Mouse (Mus musculus): ENCODE measurements around the gene Hadh. TPM values are rescaled to one million over a fixed set of nuclear protein-coding genes. Genes with fewer than 3 reads are reported as not detected.

The Hadh gene
- polyA plus RNA-seq, 1 experiment from 2014 or later = 198 TPM

GRCm38 (mm10) chr3:131258921-131259320 is 13.0 kb downstream of the Hadh start:
- WGBS = 71% methylated on average over 3 of the region's 3 CpGs
- ATAC-seq (ENCODE audit: insufficient number of reproducible peaks, insufficient read depth, low FRiP score, low read depth) = no peak

GRCm38 (mm10) chr3:131255399-131255981 is 16.4 kb downstream of the Hadh start:
- H3K9me3 ChIP-seq (ENCODE audit: control insufficient read depth, low read length) = 0 out of 2 replicates have a peak, but pooled peaks cover 4% of the 10 kb centered on the region
- H3K36me3 ChIP-seq (ENCODE audit: control insufficient read depth, insufficient read depth, low read length) = 0 out of 2 replicates have a peak, but pooled peaks cover 3% of the 10 kb centered on the region
- peaks cover 22 to 41% of the 10 kb centered on the region in 2 experiments for H3K4me1 ChIP-seq (ENCODE audit: control insufficient read depth in 2 of 2, insufficient read depth in 2 of 2, low read length in 2 of 2)
- H3K27me3 ChIP-seq (ENCODE audit: control insufficient read depth, insufficient read depth, low read length) = no peaks in the 10 kb centered on the region
- no peak overlapping the region for H3K27ac ChIP-seq (replicated peaks in 1 of 2; ENCODE audit: control insufficient read depth in 1 of 2, insufficient read depth in 1 of 2, low read depth in 2 of 2, low read length in 2 of 2)
- 60% methylated on average over 3 of the region's 3 CpGs for WGBS
- no peak overlapping the region for H3K4me3 ChIP-seq (ENCODE audit: control insufficient read depth in 1 of 2, insufficient read depth in 1 of 2, low read depth in 1 of 2, low read length in 2 of 2)
- no peak overlapping the region for H3K9ac ChIP-seq (ENCODE audit: low read length)
- no peak for ATAC-seq (ENCODE audit: insufficient number of reproducible peaks, insufficient read depth, low FRiP score, low read depth)
- no peak overlapping the region for H3K4me2 ChIP-seq (ENCODE audit: low read length)

More at GRCm38 (mm10) chr3:131258921-131259320, 13.0 kb downstream of the Hadh start:
- H3K4me1 ChIP-seq (ENCODE audit: control insufficient read depth in 2 of 2, insufficient read depth in 2 of 2, low read length in 2 of 2) = peaks cover 0 to 16% of the 10 kb centered on the region in 2 experiments; a peak in 3 of 4 replicates
- no peak overlapping the region for H3K4me3 ChIP-seq (ENCODE audit: control insufficient read depth in 1 of 2, insufficient read depth in 1 of 2, low read depth in 1 of 2, low read length in 2 of 2)
- H3K36me3 ChIP-seq (ENCODE audit: control insufficient read depth, insufficient read depth, low read length) = peaks cover 16% of the 10 kb centered on the region
- H3K27ac ChIP-seq (replicated peaks in 1 of 2; ENCODE audit: control insufficient read depth in 1 of 2, insufficient read depth in 1 of 2, low read depth in 2 of 2, low read length in 2 of 2) = no peak overlapping the region
- peaks cover 7% of the 10 kb centered on the region for H3K9me3 ChIP-seq (ENCODE audit: control insufficient read depth, low read length)
- H3K9ac ChIP-seq (ENCODE audit: low read length) = no peak overlapping the region
- no peaks in the 10 kb centered on the region for H3K27me3 ChIP-seq (ENCODE audit: control insufficient read depth, insufficient read depth, low read length)
- H3K4me2 ChIP-seq (ENCODE audit: low read length) = no peak overlapping the region

- Histone ChIP-seq H3K4me3 (ENCODE audit: control insufficient read depth in 1 of 2, insufficient read depth in 1 of 2, low read depth in 1 of 2, low read length in 2 of 2) (no peak overlapping the region), H3K36me3 (ENCODE audit: control insufficient read depth, insufficient read depth, low read length) (0 out of 2 replicates have a peak, but pooled peaks cover 3% of the 10 kb centered on the region), H3K4me1 (ENCODE audit: control insufficient read depth in 2 of 2, insufficient read depth in 2 of 2, low read length in 2 of 2) (peaks cover 24 to 42% of the 10 kb centered on the region in 2 experiments), H3K9ac (ENCODE audit: low read length) (no peak overlapping the region), H3K27me3 (ENCODE audit: control insufficient read depth, insufficient read depth, low read length) (no peaks in the 10 kb centered on the region), H3K9me3 (ENCODE audit: control insufficient read depth, low read length) (0 out of 2 replicates have a peak, but pooled peaks cover 4% of the 10 kb centered on the region), H3K4me2 (ENCODE audit: low read length) (no peak overlapping the region), H3K27ac (replicated peaks in 1 of 2; ENCODE audit: control insufficient read depth in 1 of 2, insufficient read depth in 1 of 2, low read depth in 2 of 2, low read length in 2 of 2) (no peak overlapping the region)
- no peak for ATAC-seq (ENCODE audit: insufficient number of reproducible peaks, insufficient read depth, low FRiP score, low read depth)
- 95% methylated on average over 4 of the region's 4 CpGs for WGBS
Measured at GRCm38 (mm10) chr3:131254991-131255390, 16.9 kb downstream of the Hadh start.

GRCm38 (mm10) chr3:131251601-131252000 is 20.3 kb downstream of the Hadh start:
- 0 out of 2 replicates have a peak, but pooled peaks have one; percentile 24 for ATAC-seq (ENCODE audit: insufficient number of reproducible peaks, insufficient read depth, low FRiP score, low read depth)
- 40% methylated on average over 7 of the region's 7 CpGs for WGBS

DNA sequence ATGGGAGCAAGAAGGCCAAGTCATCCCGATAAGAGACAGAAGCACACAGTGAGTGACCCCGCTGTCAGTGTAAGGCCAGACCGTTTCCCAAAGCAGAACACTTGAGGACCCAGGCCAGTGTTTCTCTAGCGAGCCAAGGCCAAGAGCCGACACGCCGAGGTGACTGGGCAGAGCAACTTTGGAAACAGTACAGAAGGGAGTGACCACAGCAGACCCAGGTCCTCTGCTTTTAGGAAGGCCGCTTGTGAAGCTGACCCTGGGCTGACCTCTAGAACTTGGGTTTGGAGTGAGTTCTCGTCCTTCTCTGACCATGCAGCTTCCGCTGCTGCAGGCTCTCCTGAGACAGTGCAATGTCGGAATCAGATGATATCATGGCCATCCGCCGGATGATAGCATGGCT is 20.9 kb downstream of the Hadh start:
- ATAC-seq (ENCODE audit: insufficient number of reproducible peaks, insufficient read depth, low FRiP score, low read depth) = no peak
- H3K36me3 ChIP-seq (ENCODE audit: control insufficient read depth, insufficient read depth, low read length) = peaks cover 40% of the 10 kb centered on the region
- H3K9me3 ChIP-seq (ENCODE audit: control insufficient read depth, low read length) = 0 out of 2 replicates have a peak, but pooled peaks cover 4% of the 10 kb centered on the region
- H3K27me3 ChIP-seq (ENCODE audit: control insufficient read depth, insufficient read depth, low read length) = no peaks in the 10 kb centered on the region
- WGBS = 56% methylated on average over 13 of the region's 13 CpGs
- H3K4me3 ChIP-seq (ENCODE audit: control insufficient read depth in 1 of 2, insufficient read depth in 1 of 2, low read depth in 1 of 2, low read length in 2 of 2) = no peak overlapping the region
- peaks cover 28 to 40% of the 10 kb centered on the region in 2 experiments for H3K4me1 ChIP-seq (ENCODE audit: control insufficient read depth in 2 of 2, insufficient read depth in 2 of 2, low read length in 2 of 2)
- H3K27ac ChIP-seq (replicated peaks in 1 of 2; ENCODE audit: control insufficient read depth in 1 of 2, insufficient read depth in 1 of 2, low read depth in 2 of 2, low read length in 2 of 2) = no peak overlapping the region; a peak in 1 of 4 replicates
- no peak overlapping the region for H3K9ac ChIP-seq (ENCODE audit: low read length)
- H3K4me2 ChIP-seq (ENCODE audit: low read length) = no peak overlapping the region

More at GRCm38 (mm10) chr3:131251601-131252000, 20.3 kb downstream of the Hadh start:
- Histone ChIP-seq H3K4me3 (ENCODE audit: control insufficient read depth in 1 of 2, insufficient read depth in 1 of 2, low read depth in 1 of 2, low read length in 2 of 2) (no peak overlapping the region), H3K27me3 (ENCODE audit: control insufficient read depth, insufficient read depth, low read length) (no peaks in the 10 kb centered on the region), H3K9ac (ENCODE audit: low read length) (no peak overlapping the region), H3K4me1 (ENCODE audit: control insufficient read depth in 2 of 2, insufficient read depth in 2 of 2, low read length in 2 of 2) (peaks cover 24 to 34% of the 10 kb centered on the region in 2 experiments), H3K27ac (replicated peaks in 1 of 2; ENCODE audit: control insufficient read depth in 1 of 2, insufficient read depth in 1 of 2, low read depth in 2 of 2, low read length in 2 of 2) (peak overlapping the region in 1 of 2 experiments; percentile 21; a peak in 1 of 4 replicates), H3K36me3 (ENCODE audit: control insufficient read depth, insufficient read depth, low read length) (peaks cover 34% of the 10 kb centered on the region), H3K4me2 (ENCODE audit: low read length) (no peak overlapping the region), H3K9me3 (ENCODE audit: control insufficient read depth, low read length) (0 out of 2 replicates have a peak, but pooled peaks cover 4% of the 10 kb centered on the region)

GRCm38 (mm10) chr3:131250283-131250682 is 21.6 kb downstream of the Hadh start:
- Histone ChIP-seq H3K36me3 (ENCODE audit: control insufficient read depth, insufficient read depth, low read length) (peaks cover 41% of the 10 kb centered on the region), H3K27ac (replicated peaks in 1 of 2; ENCODE audit: control insufficient read depth in 1 of 2, insufficient read depth in 1 of 2, low read depth in 2 of 2, low read length in 2 of 2) (no peak overlapping the region), H3K4me3 (ENCODE audit: control insufficient read depth in 1 of 2, insufficient read depth in 1 of 2, low read depth in 1 of 2, low read length in 2 of 2) (no peak overlapping the region), H3K9me3 (ENCODE audit: control insufficient read depth, low read length) (0 out of 2 replicates have a peak, but pooled peaks cover 4% of the 10 kb centered on the region), H3K4me1 (ENCODE audit: control insufficient read depth in 2 of 2, insufficient read depth in 2 of 2, low read length in 2 of 2) (peaks cover 30 to 44% of the 10 kb centered on the region in 2 experiments), H3K27me3 (ENCODE audit: control insufficient read depth, insufficient read depth, low read length) (no peaks in the 10 kb centered on the region), H3K4me2 (ENCODE audit: low read length) (no peak overlapping the region), H3K9ac (ENCODE audit: low read length) (no peak overlapping the region)
- ATAC-seq (ENCODE audit: insufficient number of reproducible peaks, insufficient read depth, low FRiP score, low read depth) = no peak
- WGBS = 74% methylated on average over 2 of the region's 2 CpGs

DNA sequence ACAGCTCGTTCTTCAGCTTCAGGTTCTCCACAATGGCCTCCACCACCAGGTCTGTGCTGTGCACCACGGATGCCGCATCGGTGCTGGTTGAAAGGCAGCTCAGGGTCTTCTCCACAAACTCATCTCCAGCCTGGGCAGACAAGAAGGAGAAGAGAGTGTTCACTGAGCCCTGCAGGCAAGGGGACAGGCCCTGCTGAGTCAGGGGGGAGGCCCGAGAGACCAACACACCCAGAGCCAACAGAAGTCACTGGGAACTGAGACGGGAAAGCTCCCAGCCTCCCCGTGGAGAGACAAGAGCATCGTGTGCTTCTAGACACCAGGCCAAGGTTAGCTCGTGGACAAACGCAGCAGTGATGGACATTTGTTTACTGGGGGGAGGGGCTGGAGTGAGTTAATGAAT is 23.5 kb downstream of the Hadh start:
- Histone ChIP-seq H3K4me2 (ENCODE audit: low read length) (no peak overlapping the region), H3K27me3 (ENCODE audit: control insufficient read depth, insufficient read depth, low read length) (no peaks in the 10 kb centered on the region), H3K4me1 (ENCODE audit: control insufficient read depth in 2 of 2, insufficient read depth in 2 of 2, low read length in 2 of 2) (peaks cover 33 to 44% of the 10 kb centered on the region in 2 experiments), H3K4me3 (ENCODE audit: control insufficient read depth in 1 of 2, insufficient read depth in 1 of 2, low read depth in 1 of 2, low read length in 2 of 2) (no peak overlapping the region), H3K9me3 (ENCODE audit: control insufficient read depth, low read length) (0 out of 2 replicates have a peak, but pooled peaks cover under 1% of the 10 kb centered on the region), H3K27ac (replicated peaks in 1 of 2; ENCODE audit: control insufficient read depth in 1 of 2, insufficient read depth in 1 of 2, low read depth in 2 of 2, low read length in 2 of 2) (no peak overlapping the region), H3K36me3 (ENCODE audit: control insufficient read depth, insufficient read depth, low read length) (peaks cover 59% of the 10 kb centered on the region), H3K9ac (ENCODE audit: low read length) (no peak overlapping the region)
- no peak for ATAC-seq (ENCODE audit: insufficient number of reproducible peaks, insufficient read depth, low FRiP score, low read depth)
- WGBS = 88% methylated on average over 10 of the region's 10 CpGs
